Mouse (Mus musculus): ENCODE measurements around the gene Dmac1.

- TF ChIP-seq CTCF (IDR thresholded peaks at IDR 0.05; ENCODE audit: extremely low read depth, insufficient read length, insufficient replicate concordance, low read depth, low read length) (no peak), POLR2A (IDR thresholded peaks at IDR 0.05; ENCODE audit: low read depth, low read length) (no peak)
Observed at GRCm38 (mm10) chr4:75300205-75300972, 22.3 kb upstream of the Dmac1 start.
